Mouse (Mus musculus) cerebellum, adult 11 months (tissue): ENCODE measurements around the gene Mboat1.

Experiments
- DNase-seq: peaks from one replicate; pipeline ENCODE4 v3.0.0; 2022

The Mboat1 gene

GRCm38 (mm10) chr13:30186456-30186855, 50.2 kb downstream of the Mboat1 start:
- no peak for DNase-seq

- no peak for DNase-seq
Observed at GRCm38 (mm10) chr13:30192031-30192716, 55.9 kb downstream of the Mboat1 start.

- DNase-seq = no peak
Observed at GRCm38 (mm10) chr13:30193363-30193762, 57.1 kb downstream of the Mboat1 start.

GRCm38 (mm10) chr13:30194834-30195233, 58.5 kb downstream of the Mboat1 start:
- no peak for DNase-seq

- DNase-seq = no peak
Observed at GRCm38 (mm10) chr13:30196661-30197060, 60.4 kb downstream of the Mboat1 start.

- no peak for DNase-seq
Observed at GRCm38 (mm10) chr13:30198101-30198570, 61.8 kb downstream of the Mboat1 start.

GRCm38 (mm10) chr13:30199821-30200220, 63.5 kb downstream of the Mboat1 start:
- DNase-seq = no peak

GRCm38 (mm10) chr13:30200737-30201136, 64.4 kb downstream of the Mboat1 start:
- no peak for DNase-seq

- no peak for DNase-seq
Observed at GRCm38 (mm10) chr13:30203018-30203417, 66.7 kb downstream of the Mboat1 start.

GRCm38 (mm10) chr13:30208176-30208575, 71.9 kb downstream of the Mboat1 start:
- DNase-seq = no peak

GRCm38 (mm10) chr13:30213276-30213675, 77.0 kb downstream of the Mboat1 start:
- no peak for DNase-seq

- DNase-seq = no peak
Observed at GRCm38 (mm10) chr13:30217588-30218371, 81.5 kb downstream of the Mboat1 start.

- DNase-seq = no peak
Observed at GRCm38 (mm10) chr13:30219597-30219996, 83.3 kb downstream of the Mboat1 start.

GRCm38 (mm10) chr13:30221316-30221715, 85.0 kb downstream of the Mboat1 start:
- DNase-seq = no peak

GRCm38 (mm10) chr13:30224114-30224513, 87.8 kb downstream of the Mboat1 start:
- no peak for DNase-seq

- no peak for DNase-seq
Observed at GRCm38 (mm10) chr13:30224659-30225058, 88.4 kb downstream of the Mboat1 start.

- no peak for DNase-seq
Observed at GRCm38 (mm10) chr13:30228762-30229161, 92.5 kb downstream of the Mboat1 start.

GRCm38 (mm10) chr13:30229625-30230139, 93.4 kb downstream of the Mboat1 start:
- no peak for DNase-seq

GRCm38 (mm10) chr13:30235056-30235750, 98.9 kb downstream of the Mboat1 start:
- no peak for DNase-seq

GRCm38 (mm10) chr13:30239396-30239795, 103.1 kb downstream of the Mboat1 start:
- DNase-seq = no peak

GRCm38 (mm10) chr13:30245573-30245972, 109.3 kb downstream of the Mboat1 start:
- DNase-seq = no peak

- no peak for DNase-seq
Observed at GRCm38 (mm10) chr13:30250341-30250905, 114.1 kb downstream of the Mboat1 start.

GRCm38 (mm10) chr13:30251431-30251830, 115.1 kb downstream of the Mboat1 start:
- DNase-seq = no peak
